Mouse (Mus musculus): ENCODE results near the gene Snx29. TPM values are rescaled to one million over a fixed set of nuclear protein-coding genes. Genes with fewer than 3 reads are reported as not detected.

Snx29 gene
- polyA plus RNA-seq, 1 experiment from 2014 or later: 4.0 TPM

DNA sequence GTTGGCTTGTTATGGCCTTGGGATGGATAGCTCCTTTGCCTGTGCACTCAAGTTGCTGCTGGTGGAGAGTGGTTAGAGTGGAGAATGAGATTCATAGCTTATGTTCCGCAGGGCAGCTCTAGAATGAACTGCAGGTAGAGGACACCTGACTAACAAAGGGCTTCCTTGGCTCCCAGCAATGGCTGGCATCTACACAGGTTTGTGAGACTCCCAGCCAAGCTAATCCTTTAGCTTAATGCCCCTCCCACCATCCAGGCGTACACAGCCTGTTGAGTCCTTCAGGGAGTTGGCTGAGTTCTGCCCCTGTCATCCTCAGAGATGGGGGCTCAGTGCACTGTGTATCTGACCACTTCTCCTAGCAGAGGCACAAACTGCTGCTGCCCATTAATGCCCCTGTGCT is 148.5 kb downstream of the Snx29 start:
- H3K27ac ChIP-seq (replicated peaks): no peak overlapping the region

DNA sequence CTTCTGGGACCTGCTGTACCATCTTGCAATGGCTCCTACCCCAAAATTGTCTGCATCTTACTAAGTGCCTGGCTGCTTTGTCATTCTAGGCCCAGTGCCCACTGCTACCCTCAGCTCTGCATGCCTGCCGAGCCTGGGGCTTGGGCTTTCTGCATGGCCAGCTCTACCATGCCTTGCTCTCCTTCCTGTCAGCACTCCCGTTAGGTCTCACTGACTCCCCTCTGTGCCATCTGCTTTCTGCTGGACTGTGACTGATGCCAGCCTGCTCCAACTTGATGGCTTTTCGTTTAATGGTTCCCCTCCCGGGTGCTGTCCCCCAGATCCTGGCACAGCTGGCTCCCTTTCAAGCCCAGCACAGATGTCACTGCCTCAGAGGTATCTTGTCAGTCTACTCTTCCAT is 150.1 kb downstream of the Snx29 start:
- H3K9ac ChIP-seq: no peak overlapping the region
- no peak overlapping the region for H3K27ac ChIP-seq (replicated peaks)
- H3K36me3 ChIP-seq (replicated peaks): no peaks in the 10 kb centered on the region
- no peaks in the 10 kb centered on the region for H3K9me3 ChIP-seq (replicated peaks)
- no peaks in the 10 kb centered on the region for H3K27me3 ChIP-seq
- WGBS (ENCODE audit: insufficient replicate concordance): 55% methylated on average over 4 of the region's 4 CpGs
- H3K4me1 ChIP-seq (replicated peaks): no peaks in the 10 kb centered on the region; the same call in none of the 2 replicates
- no peak overlapping the region for H3K4me2 ChIP-seq
- H3K4me3 ChIP-seq (replicated peaks): no peak overlapping the region
- ATAC-seq (ENCODE audit: insufficient read depth): no peak

More for the DNA sequence above, 148.5 kb downstream of the Snx29 start:
- no peak overlapping the region for H3K4me2 ChIP-seq
- H3K27me3 ChIP-seq: no peaks in the 10 kb centered on the region
- H3K4me3 ChIP-seq (replicated peaks): no peak overlapping the region
- H3K36me3 ChIP-seq (replicated peaks): no peaks in the 10 kb centered on the region
- H3K4me1 ChIP-seq (replicated peaks): no peaks in the 10 kb centered on the region; the same call in none of the 2 replicates
- no peaks in the 10 kb centered on the region for H3K9me3 ChIP-seq (replicated peaks)
- WGBS (ENCODE audit: insufficient replicate concordance): 54% methylated on average over 2 of the region's 2 CpGs
- H3K9ac ChIP-seq: no peak overlapping the region
- no peak for ATAC-seq (ENCODE audit: insufficient read depth)

DNA sequence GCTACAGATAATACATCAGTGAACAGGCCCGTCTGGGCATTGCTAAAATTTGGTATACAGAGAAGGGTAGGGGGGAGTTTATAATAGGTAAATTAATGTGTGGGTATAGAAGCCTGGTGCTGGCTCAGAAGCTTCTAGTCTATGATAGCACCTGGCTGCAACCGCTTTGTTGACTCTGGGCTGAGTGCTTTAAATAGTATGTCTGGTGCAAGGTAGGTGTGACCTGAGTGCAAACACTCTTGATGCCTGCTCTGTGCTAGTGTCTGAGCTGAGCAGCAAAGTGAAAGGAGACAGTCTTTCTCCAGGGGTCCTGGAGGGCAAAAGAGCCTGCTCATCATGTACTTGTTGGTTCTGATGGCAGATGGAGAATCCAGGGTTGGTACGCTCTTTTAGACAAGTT is 150.8 kb downstream of the Snx29 start:
- Histone ChIP-seq H3K9me3 (replicated peaks) (no peaks in the 10 kb centered on the region), H3K4me3 (replicated peaks) (no peak overlapping the region), H3K9ac (no peak overlapping the region), H3K36me3 (replicated peaks) (no peaks in the 10 kb centered on the region), H3K4me1 (replicated peaks) (no peaks in the 10 kb centered on the region; the same call in none of the 2 replicates), H3K27ac (replicated peaks) (no peak overlapping the region), H3K27me3 (no peaks in the 10 kb centered on the region), H3K4me2 (no peak overlapping the region)
- WGBS (ENCODE audit: insufficient replicate concordance): 57% methylated on average over 3 of the region's 3 CpGs
- no peak for ATAC-seq (ENCODE audit: insufficient read depth)

DNA sequence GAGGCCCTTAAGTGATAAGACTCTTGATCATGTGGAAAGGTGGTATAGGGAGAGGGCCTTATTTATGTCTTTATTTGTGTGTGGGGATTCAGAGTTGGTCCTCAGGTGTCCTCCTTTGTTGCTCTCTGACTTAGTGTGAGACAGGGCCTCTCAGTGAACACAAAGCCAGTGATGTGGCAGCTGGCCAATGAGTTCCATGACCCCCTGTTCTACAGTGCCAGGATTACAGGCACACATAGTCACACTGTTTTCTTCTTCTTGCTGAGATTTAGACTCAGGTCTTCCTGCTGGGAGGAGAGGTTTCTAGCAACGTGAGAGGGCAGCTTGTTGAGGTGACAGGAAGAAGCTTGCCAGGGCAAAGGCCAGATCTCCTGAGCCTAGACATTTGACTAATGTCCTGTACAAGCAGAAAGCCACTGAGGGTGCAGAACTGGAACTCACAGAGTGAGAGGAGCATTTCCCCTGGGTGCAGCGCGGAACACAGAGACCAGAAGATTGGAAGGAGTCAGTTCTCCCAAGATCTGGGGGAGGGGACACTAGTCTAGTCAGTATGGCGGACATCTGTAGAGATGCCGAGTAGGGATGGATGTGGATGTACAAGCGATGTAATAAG is 151.3 kb downstream of the Snx29 start:
- Histone ChIP-seq H3K4me1 (replicated peaks) (no peaks in the 10 kb centered on the region; the same call in none of the 2 replicates), H3K9ac (no peak overlapping the region), H3K36me3 (replicated peaks) (no peaks in the 10 kb centered on the region), H3K9me3 (replicated peaks) (no peaks in the 10 kb centered on the region), H3K27me3 (no peaks in the 10 kb centered on the region), H3K27ac (replicated peaks) (no peak overlapping the region), H3K4me3 (replicated peaks) (no peak overlapping the region), H3K4me2 (no peak overlapping the region)
- no peak for ATAC-seq (ENCODE audit: insufficient read depth)
- WGBS (ENCODE audit: insufficient replicate concordance): 75% methylated on average over 6 of the region's 6 CpGs

DNA sequence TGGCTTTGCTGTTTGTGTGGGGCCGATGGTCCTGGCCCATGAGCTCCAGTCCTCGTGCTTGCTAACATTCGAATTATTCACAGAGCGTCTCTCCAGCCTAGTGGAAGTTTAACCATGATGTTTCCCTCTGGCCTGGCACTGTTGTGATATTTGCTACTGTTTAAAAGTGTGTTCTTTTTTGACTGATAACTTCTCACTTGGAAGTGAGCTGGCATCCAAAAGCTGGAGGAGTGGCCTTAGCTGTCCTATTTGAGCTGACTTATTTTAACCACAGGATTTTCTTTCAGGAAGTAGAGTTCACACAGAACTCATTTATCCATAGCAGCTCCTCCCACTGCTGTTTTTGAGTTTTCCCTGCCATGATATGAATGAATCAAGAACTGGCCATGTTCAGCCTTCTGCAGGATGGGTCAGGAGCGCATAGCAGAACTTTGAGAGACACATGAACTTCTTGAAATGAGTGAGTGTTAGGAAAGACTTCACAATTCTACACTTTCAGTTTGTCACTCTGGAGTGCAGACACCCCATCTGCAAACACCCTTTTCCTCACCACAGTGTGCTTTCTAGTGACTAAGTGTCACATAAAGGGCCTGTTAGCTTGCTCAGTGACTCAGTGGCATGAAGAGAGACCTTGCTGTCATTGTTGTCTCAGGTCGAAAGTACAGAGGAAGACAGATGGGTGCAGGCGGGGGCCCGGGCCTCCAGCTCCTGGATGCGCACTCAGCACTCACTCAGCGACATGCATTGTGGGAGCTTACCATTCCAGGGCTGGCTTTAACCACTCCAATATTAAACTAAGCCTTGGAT is 152.6 kb downstream of the Snx29 start:
- Histone ChIP-seq H3K4me1 (replicated peaks) (no peaks in the 10 kb centered on the region; the same call in none of the 2 replicates), H3K36me3 (replicated peaks) (no peaks in the 10 kb centered on the region), H3K27ac (replicated peaks) (no peak overlapping the region), H3K27me3 (no peaks in the 10 kb centered on the region), H3K9ac (no peak overlapping the region), H3K4me3 (replicated peaks) (no peak overlapping the region), H3K9me3 (replicated peaks) (no peaks in the 10 kb centered on the region), H3K4me2 (no peak overlapping the region)
- 55% methylated on average over 10 of the region's 10 CpGs for WGBS (ENCODE audit: insufficient replicate concordance)
- no peak for ATAC-seq (ENCODE audit: insufficient read depth)

DNA sequence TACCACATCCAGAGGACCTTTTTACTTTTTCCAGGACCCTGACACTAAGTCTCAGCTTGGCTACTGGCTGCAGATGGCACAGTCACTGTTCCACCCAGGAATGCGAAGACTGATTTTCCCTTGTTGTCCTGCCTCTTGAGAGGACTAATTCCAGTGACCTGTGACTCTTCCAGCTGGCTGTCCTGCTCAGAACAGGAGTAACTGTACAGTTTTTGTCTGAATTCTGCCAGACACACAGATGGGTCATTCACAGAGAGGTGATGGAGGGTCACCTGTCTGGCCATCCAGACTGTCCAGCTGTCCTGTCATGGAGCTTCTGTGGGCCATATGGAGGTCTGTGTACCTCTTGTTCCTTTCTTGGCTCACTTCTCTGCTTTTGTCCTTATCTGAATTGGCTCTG is 153.6 kb downstream of the Snx29 start:
- Histone ChIP-seq H3K4me3 (replicated peaks) (no peak overlapping the region), H3K4me1 (replicated peaks) (no peaks in the 10 kb centered on the region; the same call in none of the 2 replicates), H3K4me2 (no peak overlapping the region), H3K9ac (no peak overlapping the region), H3K27me3 (no peaks in the 10 kb centered on the region), H3K27ac (replicated peaks) (no peak overlapping the region), H3K9me3 (replicated peaks) (no peaks in the 10 kb centered on the region), H3K36me3 (replicated peaks) (no peaks in the 10 kb centered on the region)
- 97% methylated on average over 1 of the region's 1 CpGs for WGBS (ENCODE audit: insufficient replicate concordance)
- ATAC-seq (ENCODE audit: insufficient read depth): no peak

DNA sequence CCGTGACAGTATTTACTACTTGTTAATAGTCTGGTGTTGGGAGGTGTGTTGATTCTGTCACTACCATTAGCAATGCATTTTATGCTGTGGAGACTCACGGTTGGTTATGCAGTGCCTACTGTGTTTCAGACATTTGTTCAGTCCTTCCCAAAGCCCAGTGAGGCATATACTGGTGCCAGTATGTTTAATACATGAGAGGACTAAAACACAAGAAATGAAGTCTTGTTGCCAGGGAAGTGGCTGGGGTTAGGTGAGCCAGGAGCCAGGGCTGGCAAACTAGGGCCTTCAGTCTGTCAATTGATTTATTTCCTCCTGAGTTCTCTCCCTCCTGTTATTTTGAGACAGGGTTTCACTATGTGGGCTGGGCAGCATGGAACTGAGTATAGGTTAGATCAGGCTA is 154.3 kb downstream of the Snx29 start:
- no peak overlapping the region for H3K4me2 ChIP-seq
- no peaks in the 10 kb centered on the region for H3K27me3 ChIP-seq
- H3K36me3 ChIP-seq (replicated peaks): no peaks in the 10 kb centered on the region
- no peak for ATAC-seq (ENCODE audit: insufficient read depth)
- H3K4me1 ChIP-seq (replicated peaks): no peaks in the 10 kb centered on the region; the same call in none of the 2 replicates
- WGBS (ENCODE audit: insufficient replicate concordance): 64% methylated on average over 2 of the region's 2 CpGs
- no peaks in the 10 kb centered on the region for H3K9me3 ChIP-seq (replicated peaks)
- no peak overlapping the region for H3K9ac ChIP-seq
- H3K4me3 ChIP-seq (replicated peaks): no peak overlapping the region
- H3K27ac ChIP-seq (replicated peaks): no peak overlapping the region

DNA sequence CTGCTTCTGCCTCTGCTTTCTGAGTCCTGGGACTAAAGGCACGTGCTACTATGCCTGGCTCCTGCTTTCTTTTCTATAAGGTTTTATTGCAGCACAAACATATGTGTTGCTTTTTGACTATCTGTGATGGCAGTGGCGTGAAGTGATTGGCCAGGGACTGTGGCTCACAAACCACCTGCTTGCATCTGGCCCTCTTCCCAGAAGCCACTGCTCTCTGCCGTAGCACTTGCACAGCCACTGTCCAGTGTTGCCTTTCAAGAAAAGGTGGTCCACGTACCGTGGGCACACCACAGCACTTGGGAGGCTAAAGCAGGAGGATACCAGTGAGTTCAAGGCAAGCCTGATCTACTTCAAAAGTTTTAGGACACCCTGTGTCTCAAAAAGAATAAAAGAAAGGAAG is 154.9 kb downstream of the Snx29 start:
- Histone ChIP-seq H3K9ac (no peak overlapping the region), H3K9me3 (replicated peaks) (no peaks in the 10 kb centered on the region), H3K4me3 (replicated peaks) (no peak overlapping the region), H3K4me1 (replicated peaks) (no peaks in the 10 kb centered on the region; the same call in none of the 2 replicates), H3K4me2 (no peak overlapping the region), H3K27me3 (no peaks in the 10 kb centered on the region), H3K27ac (replicated peaks) (no peak overlapping the region), H3K36me3 (replicated peaks) (no peaks in the 10 kb centered on the region)
- no peak for ATAC-seq (ENCODE audit: insufficient read depth)
- 64% methylated on average over 5 of the region's 5 CpGs for WGBS (ENCODE audit: insufficient replicate concordance)

DNA sequence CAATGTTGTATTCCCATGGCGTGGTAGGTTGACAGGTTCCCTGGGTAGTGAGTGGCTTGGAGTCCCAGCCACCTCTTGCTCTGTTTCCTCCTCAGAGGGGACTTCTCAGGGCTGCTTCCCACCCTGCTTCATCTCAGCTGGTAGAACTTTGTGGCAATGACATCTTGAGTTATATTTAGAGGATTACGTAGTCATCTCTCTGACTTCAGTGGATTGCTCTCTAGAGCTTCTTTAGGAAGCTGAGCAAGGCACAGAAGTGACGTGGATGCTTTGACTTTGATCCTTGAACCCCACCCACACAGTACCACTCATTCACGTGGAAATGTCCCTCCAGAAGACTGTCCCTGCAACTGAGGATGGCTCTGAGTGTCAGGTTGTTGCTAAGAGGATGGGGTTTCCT is 156.9 kb downstream of the Snx29 start:
- Histone ChIP-seq H3K9ac (no peak overlapping the region), H3K4me1 (replicated peaks) (no peaks in the 10 kb centered on the region; the same call in none of the 2 replicates), H3K27ac (replicated peaks) (no peak overlapping the region), H3K9me3 (replicated peaks) (no peaks in the 10 kb centered on the region), H3K36me3 (replicated peaks) (no peaks in the 10 kb centered on the region), H3K4me2 (no peak overlapping the region), H3K27me3 (no peaks in the 10 kb centered on the region), H3K4me3 (replicated peaks) (no peak overlapping the region)
- ATAC-seq (ENCODE audit: insufficient read depth): no peak
- 60% methylated on average over 4 of the region's 4 CpGs for WGBS (ENCODE audit: insufficient replicate concordance)

DNA sequence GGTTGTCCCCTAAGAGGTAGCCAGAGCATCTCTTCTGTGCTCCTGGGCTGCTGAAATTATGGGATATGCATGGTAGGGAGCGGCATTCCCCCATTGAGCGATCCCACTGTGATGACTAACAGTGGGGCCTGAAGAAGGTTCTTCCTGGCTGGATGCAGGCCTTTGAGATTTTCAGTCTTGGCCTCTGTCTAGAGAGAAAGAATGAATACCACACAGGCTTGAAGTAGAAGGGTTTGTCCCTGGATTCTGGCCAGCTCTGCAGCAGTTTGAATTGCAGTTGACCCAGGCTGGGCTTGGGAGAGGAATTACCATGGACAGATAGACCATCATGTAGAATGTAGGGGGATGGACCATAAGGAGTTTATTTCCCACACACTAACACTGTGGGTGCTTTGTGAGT is 159.5 kb downstream of the Snx29 start:
- no peaks in the 10 kb centered on the region for H3K36me3 ChIP-seq (replicated peaks)
- H3K9ac ChIP-seq: no peak overlapping the region
- no peak overlapping the region for H3K4me3 ChIP-seq (replicated peaks)
- H3K9me3 ChIP-seq (replicated peaks): no peaks in the 10 kb centered on the region
- no peaks in the 10 kb centered on the region for H3K27me3 ChIP-seq
- 76% methylated on average over 2 of the region's 2 CpGs for WGBS (ENCODE audit: insufficient replicate concordance)
- ATAC-seq (ENCODE audit: insufficient read depth): no peak
- H3K27ac ChIP-seq (replicated peaks): no peak overlapping the region
- H3K4me1 ChIP-seq (replicated peaks): no peaks in the 10 kb centered on the region
- H3K4me2 ChIP-seq: no peak overlapping the region

DNA sequence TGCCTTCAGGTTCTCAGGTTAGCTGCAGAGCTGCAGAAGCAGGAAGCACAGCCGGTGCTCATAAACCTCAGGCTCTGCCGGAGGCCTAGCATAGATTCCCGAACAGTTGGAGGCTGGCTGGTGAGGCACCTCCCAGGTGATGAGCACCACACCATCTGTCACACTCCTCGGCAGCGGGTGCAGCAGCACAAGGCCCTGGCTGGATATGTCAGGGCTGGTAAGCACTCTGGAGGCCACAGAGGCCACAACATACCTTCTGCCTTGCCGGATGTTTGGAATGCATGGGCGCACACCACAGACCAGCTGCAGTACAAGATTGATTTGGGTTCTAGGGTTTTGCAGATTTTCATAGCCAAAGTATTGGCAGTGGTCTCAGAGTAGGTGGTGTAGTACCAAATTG is 172.2 kb downstream of the Snx29 start:
- H3K4me2 ChIP-seq: no peak overlapping the region
- no peaks in the 10 kb centered on the region for H3K27me3 ChIP-seq
- H3K9me3 ChIP-seq (replicated peaks): no peaks in the 10 kb centered on the region
- H3K9ac ChIP-seq: no peak overlapping the region
- H3K4me3 ChIP-seq (replicated peaks): no peak overlapping the region
- 64% methylated on average over 7 of the region's 7 CpGs for WGBS (ENCODE audit: insufficient replicate concordance)
- no peak for ATAC-seq (ENCODE audit: insufficient read depth)
- no peak overlapping the region for H3K27ac ChIP-seq (replicated peaks)
- peaks cover 22% of the 10 kb centered on the region for H3K4me1 ChIP-seq (replicated peaks)
- no peaks in the 10 kb centered on the region for H3K36me3 ChIP-seq (replicated peaks)

Data from liver, embryonic 15.5 days (tissue).